Mouse (Mus musculus) pancreas, adult 10 weeks (tissue): ENCODE measurements around the gene Mdfic. TPM values are rescaled to one million over a fixed set of nuclear protein-coding genes. Genes with fewer than 3 reads are reported as not detected.

Experiments
- polyA plus RNA-seq: library from polyadenylated mRNA; stranded (reverse); fragments of 350-450 nt; fragmentation: Illumina TruSeq; extraction: RNeasy Lipid Tissue Mini Kit (QIAGEN cat#74804); gene quantifications from one replicate; pipeline ENCODE4 v1.2.3, GENCODE M21; 2015; ENCODE audit warnings: low read depth, low replicate concordance; ENCODE audit not compliant: insufficient read depth

Mdfic gene
- 4.7 TPM for polyA plus RNA-seq

GRCm38 (mm10) chr6:15720461-15720817 lies at the start of gene Mdfic:
TSS of gene Mdfic (plus strand) at chr6:15720661.

